Mouse (Mus musculus) forebrain, embryonic 11.5 days (tissue): Measurements from ENCODE around the gene Cpb2. TPM values are rescaled to one million over a fixed set of nuclear protein-coding genes. Genes with fewer than 3 reads are reported as not detected.

Source experiments
- ATAC-seq: fragments of 200-750 bp; cut with Nextera tagmentation; replicated peaks from 2 replicates; pipeline ENCODE4 v1.8.0; 2017; ENCODE audit warnings: moderate TSS enrichment; ENCODE audit not compliant: low FRiP score
- DNase-seq: peaks from one replicate; pipeline ENCODE4 v3.0.0-alpha.2; 2017; ENCODE audit warnings: low spot score
- H3K27ac ChIP-seq: fragments of 300-500 bp; sonication (generic); 2 replicates; pipeline ENCODE4 v1.5.1; 2014; ENCODE audit warnings: low read depth, low read length
- H3K27me3 ChIP-seq: fragments of 300-500 bp; sonication (generic); 2 replicates; pipeline ENCODE4 v1.6.1; 2014; ENCODE audit warnings: mild to moderate bottlenecking, low read length, mixed read lengths; ENCODE audit not compliant: control insufficient read depth, insufficient read depth
- H3K36me3 ChIP-seq: fragments of 300-500 bp; sonication (generic); 2 replicates; pipeline ENCODE4 v1.6.1; 2014; ENCODE audit warnings: mild to moderate bottlenecking, low read length, moderate library complexity, mixed read lengths; ENCODE audit not compliant: control insufficient read depth, insufficient read depth
- H3K4me1 ChIP-seq: fragments of 300-500 bp; sonication (generic); replicated peaks from 2 replicates; pipeline ENCODE4 v1.6.1; 2014; ENCODE audit warnings: low read length, mixed read lengths; ENCODE audit not compliant: control insufficient read depth, insufficient read depth
- H3K4me2 ChIP-seq: fragments of 300-500 bp; sonication (generic); 2 replicates; pipeline ENCODE4 v1.6.1; 2014; ENCODE audit warnings: low read depth, mild to moderate bottlenecking, low read length, moderate library complexity, mixed read lengths; ENCODE audit not compliant: severe bottlenecking
- H3K4me3 ChIP-seq: fragments of 300-500 bp; sonication (generic); 2 replicates; pipeline ENCODE4 v1.5.1; 2014; ENCODE audit warnings: low read depth, low read length
- H3K9ac ChIP-seq: fragments of 300-500 bp; sonication (generic); 2 replicates; pipeline ENCODE4 v1.6.1; 2014; ENCODE audit warnings: low read length
- H3K9me3 ChIP-seq: fragments of 300-500 bp; sonication (generic); 2 replicates; pipeline ENCODE4 v1.6.1; 2016; ENCODE audit warnings: low read length, mixed read lengths; ENCODE audit not compliant: control insufficient read depth
- whole genome bisulfite sequencing: fragments of 180-500 bp; shearing (Covaris S2); extraction: QIAGEN DNeasy Blood & Tissue Kit; methylation state at CpG from one replicate; pipeline ENCODE4 v1.1.7; 2014; 5-methylcytosine and 5-hydroxymethylcytosine counted together
- polyA plus RNA-seq: library from polyadenylated mRNA; unstranded; fragments of >200 nt; fragmentation: Nextera tagmentation; extraction: Ambion mirVana; gene quantifications from 2 replicates; pipeline ENCODE4 v1.2.1, GENCODE M21; 2014

The Cpb2 gene
- polyA plus RNA-seq, 1 experiment from 2014 or later, result not detected

GRCm38 (mm10) chr14:75235955-75236635 is 6.0 kb upstream of the Cpb2 start:
- Histone ChIP-seq H3K27ac (peak overlapping the region; percentile 93), H3K36me3 (no peaks in the 10 kb centered on the region), H3K9ac (peak overlapping the region; percentile 16; the same call in 1 of the 2 replicates), H3K4me3 (no peak overlapping the region), H3K4me1 (peaks cover 12% of the 10 kb centered on the region), H3K27me3 (no peaks in the 10 kb centered on the region), H3K4me2 (peak overlapping the region; percentile 29; the same call in 1 of the 2 replicates), H3K9me3 (no peaks in the 10 kb centered on the region)
- DNase-seq (peak; percentile 82), ATAC-seq (peak; percentile 94)
- 13% methylated on average over 9 of the region's 9 CpGs for WGBS

DNA sequence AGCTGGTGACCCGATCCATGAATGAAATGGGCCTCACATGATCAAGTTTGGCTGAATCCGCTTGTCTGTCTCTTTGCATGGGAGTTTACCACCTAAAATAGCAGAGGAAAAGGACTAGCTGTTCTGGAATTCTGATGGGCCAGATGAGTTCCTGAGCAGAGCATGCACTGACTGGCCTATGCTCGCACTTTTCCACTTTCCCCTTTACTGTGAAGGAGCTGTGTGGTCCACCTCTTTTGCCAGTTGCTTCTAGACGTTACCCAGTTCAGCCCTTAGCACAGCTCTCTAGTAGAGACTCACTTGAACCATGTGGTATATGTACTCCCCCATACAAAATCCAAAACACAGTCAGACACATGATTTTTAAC is 5.5 kb upstream of the Cpb2 start:
- WGBS, result 28% methylated on average over 4 of the region's 4 CpGs
- Histone ChIP-seq H3K4me2 (no peak overlapping the region), H3K36me3 (no peaks in the 10 kb centered on the region), H3K4me1 (peaks cover 12% of the 10 kb centered on the region), H3K4me3 (no peak overlapping the region), H3K27me3 (no peaks in the 10 kb centered on the region), H3K27ac (peak overlapping the region; percentile 92), H3K9ac (0 out of 2 replicates have a peak overlapping the region, but pooled peaks have one; percentile 18), H3K9me3 (no peaks in the 10 kb centered on the region)
- peak; percentile 59 for DNase-seq
- peak; percentile 45 for ATAC-seq

DNA sequence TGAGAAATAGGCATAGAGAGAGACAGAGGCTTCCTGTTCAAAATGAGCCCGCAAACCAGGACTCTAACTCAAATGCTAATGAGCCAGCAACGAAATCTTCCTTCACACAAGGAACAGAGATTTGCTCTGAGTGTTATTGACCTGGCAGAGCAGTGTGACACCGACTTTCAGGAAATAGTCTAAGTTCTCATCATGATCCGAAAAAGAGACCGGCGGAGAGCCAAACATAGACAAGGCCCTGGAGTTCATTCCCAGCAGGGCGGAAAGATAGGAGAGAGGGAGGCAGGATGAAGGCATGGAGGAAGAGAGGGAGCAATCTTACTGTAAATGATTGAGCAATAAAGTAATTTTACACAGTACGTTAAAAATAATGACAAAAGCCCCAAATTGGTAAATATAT is 5.0 kb upstream of the Cpb2 start:
- DNase-seq (no peak), ATAC-seq (no peak)
- Histone ChIP-seq H3K27ac (peak overlapping the region; percentile 92), H3K4me2 (no peak overlapping the region), H3K4me3 (no peak overlapping the region), H3K9ac (no peak overlapping the region), H3K36me3 (no peaks in the 10 kb centered on the region), H3K27me3 (no peaks in the 10 kb centered on the region), H3K9me3 (no peaks in the 10 kb centered on the region), H3K4me1 (peaks cover 12% of the 10 kb centered on the region)
- WGBS, result 63% methylated on average over 8 of the region's 8 CpGs

- Histone ChIP-seq H3K4me3 (no peak overlapping the region), H3K9ac (no peak overlapping the region), H3K4me2 (no peak overlapping the region), H3K27ac (no peak overlapping the region; the same call in 1 of the 2 replicates), H3K9me3 (no peaks in the 10 kb centered on the region), H3K4me1 (peaks cover 12% of the 10 kb centered on the region), H3K27me3 (no peaks in the 10 kb centered on the region), H3K36me3 (no peaks in the 10 kb centered on the region)
- no peak for DNase-seq
- no peak for ATAC-seq
- 83% methylated on average over 6 of the region's 6 CpGs for WGBS
Observed at GRCm38 (mm10) chr14:75238054-75238692, 3.9 kb upstream of the Cpb2 start.

DNA sequence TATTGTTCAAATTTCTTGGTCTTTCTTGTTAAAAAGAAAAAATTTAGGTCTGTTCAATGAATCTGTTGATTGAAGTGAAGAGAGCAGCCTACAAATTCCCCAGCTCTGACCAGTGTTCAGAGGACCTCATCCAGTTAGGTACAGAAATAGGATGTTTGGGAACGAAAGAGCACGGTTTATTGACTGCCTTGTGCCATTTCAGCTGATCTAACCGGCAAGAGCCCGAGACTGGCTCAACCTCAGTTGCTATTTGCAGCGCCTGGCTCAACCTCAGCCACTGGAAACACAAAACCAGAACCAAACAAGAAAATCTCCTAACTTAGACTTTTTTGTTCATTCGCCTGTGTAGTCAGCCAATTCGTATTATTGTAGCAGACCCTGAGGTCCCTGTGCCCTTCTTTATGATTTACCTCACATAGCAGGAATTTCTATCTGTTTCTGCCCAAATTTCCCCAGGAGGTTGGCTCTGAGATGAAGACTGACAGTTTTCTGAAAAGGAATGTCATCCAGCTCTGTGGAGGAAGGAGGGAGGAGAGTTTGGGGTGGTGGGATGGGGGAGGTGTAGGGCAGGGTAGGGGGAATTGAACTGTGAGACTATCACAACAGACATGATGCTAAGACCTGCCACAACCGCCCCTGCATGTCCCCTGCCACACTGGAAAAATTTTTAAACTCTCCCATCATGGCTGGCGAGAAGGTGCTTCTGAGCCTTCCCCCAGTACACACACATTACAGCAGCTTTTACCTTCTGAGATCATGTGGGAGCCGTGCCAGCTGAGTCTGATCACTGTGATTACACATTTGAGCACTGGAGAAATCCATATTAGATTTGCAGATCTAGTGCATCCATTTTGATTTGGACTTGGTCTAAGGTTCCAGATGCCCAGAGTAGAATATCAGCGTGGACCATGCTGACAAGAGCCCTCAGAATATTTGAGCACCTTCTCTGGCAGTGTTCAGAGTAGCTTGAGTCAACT is 4.2 kb downstream of the Cpb2 start:
- ATAC-seq (no peak), DNase-seq (no peak)
- Histone ChIP-seq H3K4me3 (no peak overlapping the region), H3K27ac (no peak overlapping the region), H3K36me3 (no peaks in the 10 kb centered on the region), H3K4me2 (no peak overlapping the region), H3K9ac (no peak overlapping the region), H3K9me3 (no peaks in the 10 kb centered on the region), H3K4me1 (no peaks in the 10 kb centered on the region), H3K27me3 (no peaks in the 10 kb centered on the region)
- 80% methylated on average over 11 of the region's 11 CpGs for WGBS

DNA sequence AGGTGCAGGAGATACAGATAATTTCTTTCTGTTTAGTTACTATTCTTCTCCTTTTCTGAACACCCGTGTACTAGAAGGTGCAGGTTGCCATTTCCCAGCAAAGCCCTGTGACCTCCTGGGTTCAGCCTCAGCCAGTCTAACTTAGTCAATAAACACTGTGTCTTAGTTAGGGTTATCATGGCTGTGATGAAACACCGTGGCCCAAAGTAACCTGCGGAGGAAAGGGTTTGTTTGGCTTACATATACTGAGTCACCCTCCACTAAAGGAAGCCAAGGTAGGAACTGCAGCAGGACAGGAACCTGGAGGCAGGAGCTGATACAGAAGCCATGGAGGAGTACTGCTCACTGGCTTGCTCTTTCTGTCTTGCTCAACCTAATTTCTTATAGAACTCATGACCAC is 8.3 kb downstream of the Cpb2 start:
- no peak for ATAC-seq
- Histone ChIP-seq H3K27me3 (no peaks in the 10 kb centered on the region), H3K4me3 (no peak overlapping the region), H3K27ac (no peak overlapping the region), H3K9me3 (no peaks in the 10 kb centered on the region), H3K4me2 (no peak overlapping the region), H3K36me3 (no peaks in the 10 kb centered on the region), H3K9ac (no peak overlapping the region), H3K4me1 (no peaks in the 10 kb centered on the region)
- 86% methylated on average over 3 of the region's 3 CpGs for WGBS
- DNase-seq, result no peak

GRCm38 (mm10) chr14:75256521-75256920 is 14.4 kb downstream of the Cpb2 start:
- no peak overlapping the region for H3K27ac ChIP-seq
- H3K27me3 ChIP-seq, result no peaks in the 10 kb centered on the region
- no peaks in the 10 kb centered on the region for H3K36me3 ChIP-seq
- H3K4me3 ChIP-seq, result no peak overlapping the region
- no peak for ATAC-seq
- 59% methylated on average over 5 of the region's 5 CpGs for WGBS
- DNase-seq, result no peak
- no peak overlapping the region for H3K9ac ChIP-seq
- H3K4me1 ChIP-seq, result no peaks in the 10 kb centered on the region
- no peaks in the 10 kb centered on the region for H3K9me3 ChIP-seq
- H3K4me2 ChIP-seq, result no peak overlapping the region

DNA sequence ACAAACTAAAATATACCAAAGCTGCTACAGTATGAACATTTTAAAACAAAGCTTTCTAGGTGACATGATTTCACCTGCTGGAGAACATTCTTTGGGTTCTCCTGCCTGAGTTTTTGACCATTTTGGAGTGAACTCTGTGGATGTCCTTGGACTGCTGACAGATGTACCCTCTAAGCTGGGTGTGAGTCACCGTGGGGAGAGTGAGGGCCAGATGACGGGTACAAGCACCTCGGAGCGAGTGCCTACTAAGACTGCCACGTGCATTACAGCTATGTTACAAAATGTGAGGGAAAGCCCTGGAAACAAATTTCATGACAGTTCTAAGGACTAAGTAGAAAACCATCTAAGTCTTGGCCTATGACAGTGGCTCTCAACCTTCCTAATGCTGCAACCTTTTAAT is 27.4 kb downstream of the Cpb2 start:
- Histone ChIP-seq H3K27me3 (no peaks in the 10 kb centered on the region), H3K4me2 (no peak overlapping the region), H3K9ac (no peak overlapping the region), H3K4me3 (no peak overlapping the region), H3K27ac (no peak overlapping the region), H3K9me3 (no peaks in the 10 kb centered on the region), H3K36me3 (no peaks in the 10 kb centered on the region), H3K4me1 (no peaks in the 10 kb centered on the region)
- ATAC-seq, result no peak
- 90% methylated on average over 5 of the region's 5 CpGs for WGBS
- DNase-seq, result no peak
